8 mouse cellular contexts compared by ENCODE assay signal in genomic region chr11:98937410-98937913, GRCm38 (mm10). TPM values are rescaled to one million over a fixed set of nuclear protein-coding genes. Genes with fewer than 3 reads are reported as not detected.
A peak's percentile ranks its signal among the peaks of the same experiment; 100 is the strongest.
DNase-seq lines count a peak whose midpoint lies in the region; ATAC-seq and TF ChIP-seq lines count a peak whose summit lies in the region.

No protein-coding gene starts in this region.

- peaks cover 39% of the 10 kb centered on the region for H3K79me2 ChIP-seq in macrophage (ENCODE audit: inconsistent target)

- peak overlapping the region; percentile 72 for H3K4me2 ChIP-seq in heart, embryonic 14.5 days (ENCODE audit: low read length)
- peak overlapping the region; percentile 98 for H3K4me2 ChIP-seq in kidney, postnatal 0 days (ENCODE audit: low read length)

- H3K36me3 ChIP-seq in heart, embryonic 14.5 days (ENCODE audit: control insufficient read depth, insufficient read depth, low read length) = 0 out of 2 replicates have a peak, but pooled peaks cover 4% of the 10 kb centered on the region
- no peaks in the 10 kb centered on the region for H3K36me3 ChIP-seq in kidney, postnatal 0 days (ENCODE audit: insufficient read depth, low read length)
- H3K36me3 ChIP-seq in macrophage (ENCODE audit: inconsistent target) = no peaks in the 10 kb centered on the region

- peak; percentile 91 for DNase-seq in ES-CJ7 (ENCODE audit: low read depth, low spot score)
- DNase-seq in adrenal gland, postnatal 36 days = peak; percentile 93 to 97
- peak; percentile 99 for DNase-seq in kidney, postnatal 0 days (ENCODE audit: low spot score)
- DNase-seq in retina, postnatal 1 day = peak; percentile 95
- peak; percentile 58 for DNase-seq in urinary bladder, postnatal 10 days (ENCODE audit: low spot score)

- no peaks in the 10 kb centered on the region for H3K27me3 ChIP-seq in heart, embryonic 14.5 days (ENCODE audit: control insufficient read depth, insufficient read depth, low read length)
- H3K27me3 ChIP-seq in kidney, postnatal 0 days (ENCODE audit: insufficient read depth, low read length) = no peaks in the 10 kb centered on the region

- peak overlapping the region; percentile 95 for H3K9ac ChIP-seq in heart, embryonic 14.5 days (ENCODE audit: low read length)
- peak overlapping the region; percentile 91 for H3K9ac ChIP-seq in kidney, postnatal 0 days (ENCODE audit: low read depth, low read length)

- peak; percentile 85 for ATAC-seq in heart, embryonic 14.5 days (ENCODE audit: insufficient number of reproducible peaks, insufficient read depth, low FRiP score, low read depth)
- ATAC-seq in kidney, postnatal 0 days (replicated peaks; ENCODE audit: low FRiP score, low read depth) = peak; percentile 85

- under 1% methylated on average over 31 of the region's 38 CpGs for WGBS in heart, embryonic 14.5 days
- WGBS in kidney, postnatal 0 days = under 1% methylated on average over 33 of the region's 38 CpGs
- 2% methylated on average over 28 of the region's 38 CpGs for WGBS in macrophage (ENCODE audit: missing documents)

- H3K9me3 ChIP-seq in heart, embryonic 14.5 days (ENCODE audit: control insufficient read depth, low read length) = no peaks in the 10 kb centered on the region
- no peaks in the 10 kb centered on the region for H3K9me3 ChIP-seq in kidney, postnatal 0 days (replicated peaks; ENCODE audit: low read length)

- no peak for TF ChIP-seq CTCF in embryonic fibroblast, embryonic 13.5 days (IDR thresholded peaks at IDR 0.05; ENCODE audit: borderline replicate concordance, insufficient read depth, low read length)
- no peak for TF ChIP-seq CTCF in kidney, postnatal 0 days (IDR thresholded peaks at IDR 0.05; ENCODE audit: low read depth)

- H3K4me3 ChIP-seq in embryonic fibroblast, embryonic 13.5 days (ENCODE audit: insufficient read depth, low read length) = peak overlapping the region; percentile 88
- H3K4me3 ChIP-seq in heart, embryonic 14.5 days (ENCODE audit: control insufficient read depth in 1 of 2, insufficient read depth in 1 of 2, low read depth in 1 of 2, low read length in 2 of 2) = peak overlapping the region; percentile 86 to 87
- H3K4me3 ChIP-seq in kidney, postnatal 0 days (replicated peaks; ENCODE audit: low read depth, low read length) = peak overlapping the region; percentile 80
- H3K4me3 ChIP-seq in macrophage (ENCODE audit: inconsistent target) = peak overlapping the region; percentile 54

- peak; percentile 45 for TF ChIP-seq POLR2A in embryonic fibroblast, embryonic 13.5 days (IDR thresholded peaks at IDR 0.05; ENCODE audit: low read depth, low read length)

- no peaks in the 10 kb centered on the region for H3K4me1 ChIP-seq in embryonic fibroblast, embryonic 13.5 days (ENCODE audit: control insufficient read depth, insufficient read depth, low read length)
- peaks cover 62 to 65% of the 10 kb centered on the region in 2 experiments for H3K4me1 ChIP-seq in heart, embryonic 14.5 days (ENCODE audit: control insufficient read depth in 2 of 2, insufficient read depth in 2 of 2, low read length in 2 of 2)
- H3K4me1 ChIP-seq in kidney, postnatal 0 days (replicated peaks; ENCODE audit: insufficient read depth, low read length) = peaks cover 66% of the 10 kb centered on the region

- H3K27ac ChIP-seq in embryonic fibroblast, embryonic 13.5 days (ENCODE audit: insufficient read depth, low read length) = peak overlapping the region; percentile 87
- peak overlapping the region; percentile 91 to 96 for H3K27ac ChIP-seq in heart, embryonic 14.5 days (replicated peaks in 1 of 2; ENCODE audit: control insufficient read depth in 1 of 2, insufficient read depth in 1 of 2, low read depth in 2 of 2, low read length in 2 of 2)
- peak overlapping the region; percentile 94 for H3K27ac ChIP-seq in kidney, postnatal 0 days
- H3K27ac ChIP-seq in macrophage = peak overlapping the region; percentile 66

RNA-seq across cellular contexts. Expression of gene Rara, which starts 9.8 kb away (rescaled TPM):
- total RNA-seq in adrenal gland, postnatal 36 days (2021) = 10 to 100 TPM; 20.0 to 24.5 TPM
- polyA plus RNA-seq in embryonic fibroblast, embryonic 13.5 days (2011; ENCODE audit: insufficient read length, low read depth, missing spikeins) = 26.8 and 28.2 TPM in 2 replicates
- polyA plus RNA-seq in heart, embryonic 14.5 days (2014; fragmentation: Nextera tagmentation; extraction: Ambion mirVana) = 31.4 and 33.4 TPM in 2 replicates
- 25.7 and 26.3 TPM in 2 replicates for polyA plus RNA-seq in kidney, postnatal 0 days (2015; fragmentation: Nextera tagmentation; extraction: Ambion mirVana)
- total RNA-seq in macrophage (2018; cell fraction: chromatin; rRNA removed) = 10 to 100 TPM in 20 of 26 experiments, 1 to 10 TPM in 6; 7.0 to 27.6 (median 17.2) TPM
- total RNA-seq in macrophage (2018; cell fraction: cytosol; rRNA removed) = 10 to 100 TPM in 24 of 26 experiments, 1 to 10 TPM in 2; 7.8 to 33.7 (median 21.0) TPM
- 10 to 100 TPM in 24 of 26 experiments, 1 to 10 TPM in 2; 6.3 to 35.2 (median 17.9) TPM for total RNA-seq in macrophage (2018; cell fraction: nucleus; rRNA removed)
- 13.3 to 17.5 TPM (median 13.4 TPM) in 3 replicates for polyA plus RNA-seq in macrophage (2018)

RNA-seq across cellular contexts. Expression of gene Cdc6, which starts 29.9 kb away (rescaled TPM):
- total RNA-seq in adrenal gland, postnatal 36 days (2021) = 1 to 10 TPM in 1 of 2 experiments, under 1 TPM in 1; 0.89 to 1.5 TPM
- 7.4 and 11.8 TPM in 2 replicates for polyA plus RNA-seq in embryonic fibroblast, embryonic 13.5 days (2011; ENCODE audit: insufficient read length, low read depth, missing spikeins)
- polyA plus RNA-seq in heart, embryonic 14.5 days (2014; fragmentation: Nextera tagmentation; extraction: Ambion mirVana) = 15.6 and 17.5 TPM in 2 replicates
- 12.3 and 15.5 TPM in 2 replicates for polyA plus RNA-seq in kidney, postnatal 0 days (2015; fragmentation: Nextera tagmentation; extraction: Ambion mirVana)
- total RNA-seq in macrophage (2018; cell fraction: chromatin; rRNA removed) = 1 to 10 TPM in 20 of 26 experiments, under 1 TPM in 6; 0.25 to 5.5 (median 2.3) TPM
- total RNA-seq in macrophage (2018; cell fraction: cytosol; rRNA removed) = 1 to 10 TPM in 22 of 26 experiments, under 1 TPM in 4; 0.57 to 2.4 (median 1.4) TPM
- 10 to 100 TPM in 1 of 26 experiments, 1 to 10 TPM in 23, under 1 TPM in 2; 0.58 to 22.6 (median 1.7) TPM for total RNA-seq in macrophage (2018; cell fraction: nucleus; rRNA removed)
- polyA plus RNA-seq in macrophage (2018) = 0.70 to 13.4 TPM (median 2.2 TPM) in 3 replicates

RNA-seq across cellular contexts. Expression of gene Gjd3, which starts 45.4 kb away (rescaled TPM):
- total RNA-seq in adrenal gland, postnatal 36 days (2021) = not detected
- not detected in 2 replicates for polyA plus RNA-seq in embryonic fibroblast, embryonic 13.5 days (2011; ENCODE audit: insufficient read length, low read depth, missing spikeins)
- 1.00 and 2.3 TPM in 2 replicates for polyA plus RNA-seq in heart, embryonic 14.5 days (2014; fragmentation: Nextera tagmentation; extraction: Ambion mirVana)
- polyA plus RNA-seq in kidney, postnatal 0 days (2015; fragmentation: Nextera tagmentation; extraction: Ambion mirVana) = 1.1 and 1.6 TPM in 2 replicates
- not detected for total RNA-seq in macrophage (2018; cell fraction: chromatin; rRNA removed)
- total RNA-seq in macrophage (2018; cell fraction: cytosol; rRNA removed) = not detected
- not detected for total RNA-seq in macrophage (2018; cell fraction: nucleus; rRNA removed)
- polyA plus RNA-seq in macrophage (2018) = not detected in 3 replicates

Comparison
In these comparisons a context has a peak if more than half of its experiments do, and no peak if none do; other contexts are left out.
1. Peak in every context shown above with its lines: DNase-seq, ATAC-seq, H3K4me3 ChIP-seq and H3K27ac ChIP-seq.